Mouse (Mus musculus) ovary, adult 10 weeks (tissue): ENCODE data around the gene Slc22a2. TPM values are rescaled to one million over a fixed set of nuclear protein-coding genes. Genes with fewer than 3 reads are reported as not detected.

Experiments used
- polyA plus RNA-seq: library from polyadenylated mRNA; stranded (reverse); fragments of 350-450 nt; fragmentation: Illumina TruSeq; extraction: RNeasy Lipid Tissue Mini Kit (QIAGEN cat#74804); gene quantifications from one replicate; pipeline ENCODE4 v1.2.3, GENCODE M21; 2014

The Slc22a2 gene
- not detected for polyA plus RNA-seq

DNA sequence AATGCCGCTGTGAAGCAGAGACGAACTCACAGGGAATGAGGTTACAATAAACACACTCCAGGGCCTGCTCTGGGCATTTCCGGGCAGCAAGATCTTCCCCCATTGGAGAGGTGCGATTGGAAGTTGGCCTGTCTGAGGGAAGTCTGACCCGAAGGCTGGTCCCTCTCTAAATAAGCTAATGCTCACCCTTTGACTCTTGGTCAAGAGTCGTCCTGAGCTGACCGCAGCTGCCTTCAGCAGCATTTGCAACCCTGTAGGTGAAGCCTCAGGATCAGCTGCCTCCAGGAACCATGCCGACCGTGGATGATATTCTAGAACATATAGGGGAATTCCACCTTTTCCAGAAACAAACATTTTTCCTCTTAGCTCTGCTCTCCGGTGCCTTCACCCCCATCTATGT is at the start of gene Slc22a2:
Gene Slc22a2, plus strand, starts transcription at position 142 of the 400 bp plus-strand sequence.

DNA sequence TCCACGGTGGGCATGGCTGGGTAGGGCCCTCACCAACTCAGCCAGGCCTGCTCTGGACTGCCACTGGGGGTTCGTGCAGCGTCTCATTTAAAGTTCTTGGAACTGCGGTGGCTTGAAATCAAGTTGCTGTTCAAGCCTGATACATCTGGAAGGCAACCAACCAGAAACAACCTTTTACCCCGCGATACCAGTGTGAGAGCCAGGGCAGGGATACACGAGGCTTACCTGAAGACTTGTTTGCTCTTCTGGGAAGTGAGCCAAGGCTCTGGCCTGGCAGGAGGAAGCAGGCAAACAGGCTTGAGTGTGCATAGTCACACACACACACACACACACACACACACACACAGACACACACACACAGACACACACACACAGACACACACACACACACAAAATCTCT is 91.7 kb downstream of the Slc22a2 start, which contains the start of gene Slc22a1:
Gene Slc22a1, minus strand, starts transcription at position 184 of the 400 bp plus-strand sequence.

Other genes with a start within 250 kb of the Slc22a2 start
- gene Plg, start 205.5 kb upstream of the Slc22a2 start, polyA plus RNA-seq: not detected
- gene Slc22a3, start 76.4 kb upstream of the Slc22a2 start, polyA plus RNA-seq: 14.3 TPM
- 1.1 TPM for gene Slc22a1, start 91.7 kb downstream of the Slc22a2 start, polyA plus RNA-seq
- gene Igf2r, start 185.5 kb downstream of the Slc22a2 start, polyA plus RNA-seq: 16.2 TPM